Mouse (Mus musculus): ENCODE results near the gene 1700029F12Rik. TPM values are rescaled to one million over a fixed set of nuclear protein-coding genes. Genes with fewer than 3 reads are reported as not detected.

1700029F12Rik gene
- total RNA-seq (2014; rRNA removed), result not detected in 2 replicates
- polyA plus RNA-seq (2012; rRNA removed), result not detected in 2 replicates

GRCm38 (mm10) chr13:97034262-97034661 lies at the start of gene 1700029F12Rik:
Gene 1700029F12Rik, minus strand, starts transcription at chr13:97034362.
- H3K9ac ChIP-seq (ENCODE audit: low read depth, low read length), result no peak within 1 kb of the TSS
- DNase-seq (ENCODE audit: extremely low read depth, low read depth, low spot score), result no peak
- H3K27me3 ChIP-seq (ENCODE audit: control insufficient read depth, insufficient read depth, low read length), result no peaks in the 10 kb centered on the region
- H3K79me2 ChIP-seq (ENCODE audit: control insufficient read depth, insufficient read depth, low read length), result no peaks in the 10 kb centered on the region
- no peaks in the 10 kb centered on the region for H3K4me1 ChIP-seq (ENCODE audit: control insufficient read depth, insufficient read depth, low read length)
- H3K27ac ChIP-seq (replicated peaks; ENCODE audit: insufficient read depth, low read depth, low read length), result no peak within 1 kb of the TSS
- WGBS, result 89% methylated on average over 2 of the region's 2 CpGs
- no peak for TF ChIP-seq CTCF (IDR thresholded peaks at IDR 0.05; ENCODE audit: low read depth, low read length)
- no peak for TF ChIP-seq POLR2A (IDR thresholded peaks at IDR 0.05; ENCODE audit: extremely low read depth, insufficient read depth, low read length)
- H3K4me3 ChIP-seq (ENCODE audit: insufficient read depth, low read depth, low read length), result no peak within 1 kb of the TSS
- H3K36me3 ChIP-seq (ENCODE audit: control insufficient read depth, insufficient read depth, low read length), result no peaks in the 10 kb centered on the region

- Histone ChIP-seq H3K27ac (replicated peaks; ENCODE audit: insufficient read depth, low read depth, low read length) (no peak overlapping the region), H3K27me3 (ENCODE audit: control insufficient read depth, insufficient read depth, low read length) (no peaks in the 10 kb centered on the region), H3K79me2 (ENCODE audit: control insufficient read depth, insufficient read depth, low read length) (no peaks in the 10 kb centered on the region), H3K4me1 (ENCODE audit: control insufficient read depth, insufficient read depth, low read length) (no peaks in the 10 kb centered on the region), H3K4me3 (ENCODE audit: insufficient read depth, low read depth, low read length) (no peak overlapping the region), H3K36me3 (ENCODE audit: control insufficient read depth, insufficient read depth, low read length) (no peaks in the 10 kb centered on the region), H3K9ac (ENCODE audit: low read depth, low read length) (no peak overlapping the region)
- DNase-seq (ENCODE audit: extremely low read depth, low read depth, low spot score), result no peak
- 86% methylated on average over 7 of the region's 7 CpGs for WGBS
- TF ChIP-seq CTCF (IDR thresholded peaks at IDR 0.05; ENCODE audit: low read depth, low read length), result no peak
- TF ChIP-seq POLR2A (IDR thresholded peaks at IDR 0.05; ENCODE audit: extremely low read depth, insufficient read depth, low read length), result no peak
Measured at GRCm38 (mm10) chr13:97082432-97082831, 48.3 kb upstream of the 1700029F12Rik start.

GRCm38 (mm10) chr13:97080615-97081014 lies 46.5 kb upstream of the 1700029F12Rik start:
- DNase-seq (ENCODE audit: extremely low read depth, low read depth, low spot score), result no peak
- no peak overlapping the region for H3K4me3 ChIP-seq (ENCODE audit: insufficient read depth, low read depth, low read length)

DNA sequence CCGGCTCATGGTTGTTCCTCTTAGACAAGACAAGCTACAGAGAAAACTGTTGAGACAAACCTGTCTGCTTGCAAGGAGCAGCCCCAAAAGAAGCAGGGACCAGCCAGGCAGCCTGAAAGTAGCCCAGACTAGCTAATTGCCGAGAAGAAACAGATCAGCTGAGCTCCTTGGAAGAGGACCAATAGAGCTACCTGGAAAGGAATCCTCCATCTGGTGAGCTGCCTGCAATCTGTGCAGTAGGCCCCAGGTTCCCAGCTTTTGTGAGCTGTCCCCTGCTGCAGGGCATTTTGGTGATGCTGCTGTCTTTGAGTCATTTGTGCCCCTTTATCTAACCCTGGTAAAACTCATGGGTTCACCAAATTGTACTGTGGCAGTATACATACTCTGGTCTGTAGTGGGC lies 46.0 kb upstream of the 1700029F12Rik start:
- 88% methylated on average over 2 of the region's 2 CpGs for WGBS
- Histone ChIP-seq H3K36me3 (ENCODE audit: control insufficient read depth, insufficient read depth, low read length) (no peaks in the 10 kb centered on the region), H3K27me3 (ENCODE audit: control insufficient read depth, insufficient read depth, low read length) (no peaks in the 10 kb centered on the region), H3K79me2 (ENCODE audit: control insufficient read depth, insufficient read depth, low read length) (no peaks in the 10 kb centered on the region), H3K4me3 (ENCODE audit: insufficient read depth, low read depth, low read length) (no peak overlapping the region), H3K4me1 (ENCODE audit: control insufficient read depth, insufficient read depth, low read length) (no peaks in the 10 kb centered on the region), H3K27ac (replicated peaks; ENCODE audit: insufficient read depth, low read depth, low read length) (no peak overlapping the region), H3K9ac (ENCODE audit: low read depth, low read length) (no peak overlapping the region)
- no peak for TF ChIP-seq POLR2A (IDR thresholded peaks at IDR 0.05; ENCODE audit: extremely low read depth, insufficient read depth, low read length)
- TF ChIP-seq CTCF (IDR thresholded peaks at IDR 0.05; ENCODE audit: low read depth, low read length), result no peak
- DNase-seq (ENCODE audit: extremely low read depth, low read depth, low spot score), result no peak

More at GRCm38 (mm10) chr13:97080615-97081014, 46.5 kb upstream of the 1700029F12Rik start:
- TF ChIP-seq POLR2A (IDR thresholded peaks at IDR 0.05; ENCODE audit: extremely low read depth, insufficient read depth, low read length), result no peak
- TF ChIP-seq CTCF (IDR thresholded peaks at IDR 0.05; ENCODE audit: low read depth, low read length), result no peak
- WGBS, result 81% methylated on average over 3 of the region's 3 CpGs
- H3K4me1 ChIP-seq (ENCODE audit: control insufficient read depth, insufficient read depth, low read length), result no peaks in the 10 kb centered on the region
- no peaks in the 10 kb centered on the region for H3K36me3 ChIP-seq (ENCODE audit: control insufficient read depth, insufficient read depth, low read length)
- no peaks in the 10 kb centered on the region for H3K79me2 ChIP-seq (ENCODE audit: control insufficient read depth, insufficient read depth, low read length)
- no peak overlapping the region for H3K9ac ChIP-seq (ENCODE audit: low read depth, low read length)
- H3K27ac ChIP-seq (replicated peaks; ENCODE audit: insufficient read depth, low read depth, low read length), result no peak overlapping the region
- H3K27me3 ChIP-seq (ENCODE audit: control insufficient read depth, insufficient read depth, low read length), result no peaks in the 10 kb centered on the region

- WGBS, result 93% methylated on average over 2 of the region's 2 CpGs
- TF ChIP-seq CTCF (IDR thresholded peaks at IDR 0.05; ENCODE audit: low read depth, low read length) (no peak), POLR2A (IDR thresholded peaks at IDR 0.05; ENCODE audit: extremely low read depth, insufficient read depth, low read length) (no peak)
- Histone ChIP-seq H3K4me3 (ENCODE audit: insufficient read depth, low read depth, low read length) (no peak overlapping the region), H3K36me3 (ENCODE audit: control insufficient read depth, insufficient read depth, low read length) (no peaks in the 10 kb centered on the region), H3K27ac (replicated peaks; ENCODE audit: insufficient read depth, low read depth, low read length) (no peak overlapping the region), H3K27me3 (ENCODE audit: control insufficient read depth, insufficient read depth, low read length) (no peaks in the 10 kb centered on the region; the same call in 1 of the 2 replicates), H3K9ac (ENCODE audit: low read depth, low read length) (no peak overlapping the region), H3K4me1 (ENCODE audit: control insufficient read depth, insufficient read depth, low read length) (no peaks in the 10 kb centered on the region), H3K79me2 (ENCODE audit: control insufficient read depth, insufficient read depth, low read length) (no peaks in the 10 kb centered on the region)
- no peak for DNase-seq (ENCODE audit: extremely low read depth, low read depth, low spot score)
Measured at GRCm38 (mm10) chr13:97077556-97077955, 43.4 kb upstream of the 1700029F12Rik start.

DNA sequence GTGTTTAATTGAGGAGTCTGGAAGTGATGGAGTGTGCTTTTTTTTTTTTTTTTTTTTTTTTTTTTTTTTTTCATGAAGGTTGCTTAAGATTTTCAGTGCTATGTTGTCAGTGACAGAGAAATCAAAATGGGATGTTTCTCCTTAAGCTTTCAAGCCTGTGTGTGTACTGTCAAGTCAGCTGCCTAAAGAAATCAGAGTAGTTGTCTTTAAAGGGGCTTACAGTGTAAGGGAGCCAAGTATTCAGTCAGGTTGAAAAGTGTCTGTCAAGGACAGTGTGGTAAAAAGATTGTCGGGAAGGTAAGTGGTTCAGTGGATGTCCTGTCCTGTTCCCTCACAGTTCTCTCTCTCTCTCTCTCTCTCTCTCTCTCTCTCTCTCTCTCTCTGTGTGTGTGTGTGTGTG lies 39.3 kb upstream of the 1700029F12Rik start:
- DNase-seq (ENCODE audit: extremely low read depth, low read depth, low spot score), result no peak
- Histone ChIP-seq H3K4me1 (ENCODE audit: control insufficient read depth, insufficient read depth, low read length) (no peaks in the 10 kb centered on the region), H3K9ac (ENCODE audit: low read depth, low read length) (no peak overlapping the region), H3K79me2 (ENCODE audit: control insufficient read depth, insufficient read depth, low read length) (no peaks in the 10 kb centered on the region), H3K4me3 (ENCODE audit: insufficient read depth, low read depth, low read length) (no peak overlapping the region), H3K27ac (replicated peaks; ENCODE audit: insufficient read depth, low read depth, low read length) (no peak overlapping the region), H3K27me3 (ENCODE audit: control insufficient read depth, insufficient read depth, low read length) (peaks cover 14% of the 10 kb centered on the region), H3K36me3 (ENCODE audit: control insufficient read depth, insufficient read depth, low read length) (no peaks in the 10 kb centered on the region)
- 48% methylated on average over 1 of the region's 1 CpGs for WGBS
- TF ChIP-seq CTCF (IDR thresholded peaks at IDR 0.05; ENCODE audit: low read depth, low read length), result no peak
- no peak for TF ChIP-seq POLR2A (IDR thresholded peaks at IDR 0.05; ENCODE audit: extremely low read depth, insufficient read depth, low read length)
